Mouse (Mus musculus): ENCODE measurements at regions not wholly inside any gene's neighbourhood (a gene's known extent, or its start where the extent isn't known, plus 50 kb on each side); places are given as distances from the start of the nearest gene placed in this dataset.
A peak's percentile ranks its signal among the peaks of the same experiment; 100 is the strongest.

DNA sequence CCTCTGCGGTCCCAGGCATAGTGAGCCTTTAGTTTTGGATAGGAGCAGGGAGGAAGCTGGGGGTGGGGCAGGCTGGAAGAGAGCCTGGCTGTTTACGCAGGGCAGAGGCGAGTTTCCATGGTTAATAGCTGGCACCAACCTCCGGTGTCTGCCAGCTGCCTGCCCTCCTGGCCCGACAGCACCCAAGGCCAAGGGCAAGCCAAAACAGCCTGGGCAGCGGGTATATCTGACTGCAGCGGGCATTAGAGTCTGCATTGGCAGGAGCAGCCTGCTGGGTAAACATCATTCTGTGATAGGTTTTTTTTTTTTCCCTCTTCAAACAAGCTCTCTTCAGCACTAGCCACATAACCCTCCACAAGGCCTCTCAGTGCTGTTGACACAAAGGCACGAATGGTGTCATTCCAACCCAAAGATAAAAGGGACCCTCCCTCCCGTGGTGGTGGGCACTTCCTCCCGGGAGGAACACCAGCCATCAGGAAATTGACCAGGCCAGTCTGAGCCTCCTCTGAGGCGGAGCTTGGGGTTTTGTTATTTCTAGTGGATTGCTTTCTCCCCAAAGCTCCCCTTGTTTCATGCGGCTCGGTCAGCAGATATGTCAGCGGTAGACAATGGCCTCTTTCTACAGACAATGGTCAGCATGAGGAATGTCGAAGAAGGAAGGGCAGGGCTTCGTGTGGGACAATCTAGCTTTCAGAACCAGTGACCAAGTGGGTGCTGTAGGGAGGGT, 131.4 kb downstream of the Mycn start:
- DNase-seq (ENCODE audit: low spot score), result peak; percentile 54
- WGBS, result 5% methylated on average over 16 of the region's 16 CpGs
- Histone ChIP-seq H3K27me3 (ENCODE audit: low read depth, poor library complexity, severe bottlenecking) (no peaks in the 10 kb centered on the region), H3K9me3 (replicated peaks) (no peaks in the 10 kb centered on the region), H3K36me3 (no peaks in the 10 kb centered on the region), H3K4me3 (peak overlapping the region; percentile 31), H3K27ac (peak overlapping the region; percentile 80), H3K4me1 (peaks cover 46% of the 10 kb centered on the region)

DNA sequence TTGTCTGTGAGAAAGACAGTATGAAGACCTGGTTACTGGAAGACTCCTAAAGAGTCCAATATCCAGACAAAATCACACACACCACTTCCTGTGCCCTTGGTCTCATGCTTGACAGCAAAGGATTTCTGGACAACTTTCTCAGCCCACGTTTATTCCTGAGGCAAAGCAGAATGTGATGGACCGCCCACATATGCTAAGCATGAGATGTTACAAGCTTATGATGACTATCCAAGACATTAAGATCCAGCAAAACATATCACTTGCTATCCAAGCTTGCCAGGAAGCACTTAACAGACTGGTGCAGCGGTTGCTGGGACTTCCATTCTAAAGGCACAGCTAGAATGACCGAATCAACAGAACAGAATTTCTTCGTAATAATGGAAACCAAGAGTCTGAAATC, 133.6 kb downstream of the Mycn start:
- peaks cover 34% of the 10 kb centered on the region for H3K4me1 ChIP-seq
- H3K27me3 ChIP-seq (ENCODE audit: low read depth, poor library complexity, severe bottlenecking), result no peaks in the 10 kb centered on the region
- DNase-seq (ENCODE audit: low spot score), result no peak
- WGBS, result 92% methylated on average over 5 of the region's 5 CpGs
- no peak overlapping the region for H3K4me3 ChIP-seq
- no peaks in the 10 kb centered on the region for H3K36me3 ChIP-seq
- no peak overlapping the region for H3K27ac ChIP-seq
- H3K9me3 ChIP-seq (replicated peaks), result no peaks in the 10 kb centered on the region

- 68% methylated on average over 2 of the region's 2 CpGs for WGBS
- Histone ChIP-seq H3K9me3 (replicated peaks) (no peaks in the 10 kb centered on the region), H3K36me3 (no peaks in the 10 kb centered on the region), H3K27ac (no peak overlapping the region), H3K4me1 (peaks cover 14% of the 10 kb centered on the region), H3K27me3 (ENCODE audit: low read depth, poor library complexity, severe bottlenecking) (no peaks in the 10 kb centered on the region), H3K4me3 (no peak overlapping the region)
- DNase-seq (ENCODE audit: low spot score), result no peak
Measured at GRCm38 (mm10) chr12:12803602-12804001, 138.1 kb downstream of the Mycn start.

DNA sequence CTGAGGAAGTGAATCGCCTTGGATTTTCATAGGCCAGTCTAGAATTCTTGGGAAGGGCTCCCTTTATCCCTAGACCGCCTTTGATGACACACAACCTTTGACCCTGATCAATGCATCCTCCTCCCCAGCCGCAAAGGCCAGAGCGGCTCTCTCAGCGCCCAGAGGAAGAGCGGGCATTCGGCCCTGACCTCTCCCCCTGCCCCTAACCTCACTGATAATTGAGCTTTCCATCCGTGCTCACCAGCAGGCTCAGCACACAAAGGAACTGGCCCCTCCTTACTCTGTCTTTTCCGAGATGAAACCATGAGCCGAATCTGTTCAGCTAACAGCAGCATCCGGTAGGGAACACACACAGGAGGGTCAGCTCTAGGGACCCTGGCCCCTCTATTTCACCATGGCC, 139.3 kb downstream of the Mycn start:
- no peaks in the 10 kb centered on the region for H3K36me3 ChIP-seq
- no peaks in the 10 kb centered on the region for H3K27me3 ChIP-seq (ENCODE audit: low read depth, poor library complexity, severe bottlenecking)
- H3K4me1 ChIP-seq, result peaks cover 14% of the 10 kb centered on the region
- H3K9me3 ChIP-seq (replicated peaks), result no peaks in the 10 kb centered on the region
- H3K4me3 ChIP-seq, result no peak overlapping the region
- 11% methylated on average over 11 of the region's 11 CpGs for WGBS
- no peak for DNase-seq (ENCODE audit: low spot score)
- H3K27ac ChIP-seq, result peak overlapping the region; percentile 23; the same call in 1 of the 2 replicates

DNA sequence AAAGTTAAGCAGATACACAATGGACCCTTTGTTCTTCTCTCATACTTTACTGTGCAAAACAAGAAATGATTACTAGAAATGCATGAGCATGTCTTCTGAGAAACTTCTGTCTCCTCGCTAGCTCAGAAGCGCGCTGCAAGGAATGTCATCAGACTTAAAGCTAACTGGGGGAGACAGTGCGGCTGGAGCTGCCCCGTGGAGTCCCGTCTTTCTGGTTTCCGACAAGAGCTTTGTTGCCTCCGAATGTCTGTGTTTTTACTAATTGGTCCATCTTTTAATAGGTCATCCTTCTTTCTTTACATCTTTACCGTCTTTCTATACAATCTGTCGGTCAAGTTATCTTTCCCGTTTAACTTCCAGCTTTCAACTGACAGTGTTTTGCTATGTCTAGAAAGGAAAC, 140.0 kb downstream of the Mycn start:
- H3K4me1 ChIP-seq, result peaks cover 17% of the 10 kb centered on the region
- no peaks in the 10 kb centered on the region for H3K9me3 ChIP-seq (replicated peaks)
- no peak for DNase-seq (ENCODE audit: low spot score)
- no peak overlapping the region for H3K27ac ChIP-seq
- WGBS, result 77% methylated on average over 11 of the region's 11 CpGs
- H3K27me3 ChIP-seq (ENCODE audit: low read depth, poor library complexity, severe bottlenecking), result no peaks in the 10 kb centered on the region
- H3K4me3 ChIP-seq, result no peak overlapping the region
- no peaks in the 10 kb centered on the region for H3K36me3 ChIP-seq

DNA sequence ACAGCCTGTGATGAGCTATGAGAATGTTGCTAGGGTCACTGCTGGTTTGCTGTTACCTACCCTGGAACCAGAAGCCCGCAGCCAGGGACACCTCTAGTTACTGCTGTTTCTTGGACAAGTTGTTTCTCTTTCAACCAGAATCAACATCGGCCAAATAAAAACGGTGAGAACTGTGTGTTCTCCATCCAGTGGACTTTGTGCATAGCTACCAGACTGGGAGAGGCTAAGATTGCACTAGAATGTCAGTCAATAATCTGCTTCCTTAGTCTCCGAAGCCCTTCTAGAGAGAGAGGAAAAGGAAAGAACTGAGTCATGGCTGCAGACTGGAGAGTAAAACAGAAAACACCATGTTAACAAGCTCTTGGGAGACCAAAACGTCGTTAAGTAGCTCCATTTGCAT, 141.6 kb downstream of the Mycn start:
- Histone ChIP-seq H3K27ac (no peak overlapping the region), H3K27me3 (ENCODE audit: low read depth, poor library complexity, severe bottlenecking) (no peaks in the 10 kb centered on the region), H3K4me3 (no peak overlapping the region), H3K9me3 (replicated peaks) (no peaks in the 10 kb centered on the region), H3K4me1 (peaks cover 15% of the 10 kb centered on the region), H3K36me3 (no peaks in the 10 kb centered on the region)
- DNase-seq (ENCODE audit: low spot score), result no peak
- WGBS, result 93% methylated on average over 6 of the region's 6 CpGs

DNA sequence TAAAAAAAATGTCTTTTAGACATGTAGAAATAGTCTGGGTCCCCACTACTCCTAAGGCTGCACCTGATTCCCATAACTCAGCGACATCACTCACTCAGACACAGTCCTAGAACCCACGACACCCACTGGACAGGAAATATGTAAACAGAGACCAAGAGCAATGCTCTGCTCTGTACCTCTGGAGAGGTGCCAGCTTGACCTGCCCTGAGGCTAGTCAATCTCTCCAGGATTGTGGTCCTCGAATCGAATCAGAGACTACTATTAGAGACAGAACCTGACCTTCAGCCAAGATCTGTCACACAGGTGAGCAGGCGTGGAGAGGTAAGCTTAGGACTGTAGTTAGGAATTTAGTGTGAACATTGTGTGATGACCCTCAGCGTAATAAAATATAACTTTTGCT, 152.7 kb downstream of the Mycn start:
- no peak overlapping the region for H3K27ac ChIP-seq
- WGBS, result 63% methylated on average over 6 of the region's 6 CpGs
- H3K27me3 ChIP-seq (ENCODE audit: low read depth, poor library complexity, severe bottlenecking), result 0 out of 2 replicates have a peak, but pooled peaks cover 14% of the 10 kb centered on the region
- no peaks in the 10 kb centered on the region for H3K9me3 ChIP-seq (replicated peaks)
- DNase-seq (ENCODE audit: low spot score), result no peak
- H3K4me3 ChIP-seq, result no peak overlapping the region
- H3K4me1 ChIP-seq, result peaks cover 63% of the 10 kb centered on the region
- no peaks in the 10 kb centered on the region for H3K36me3 ChIP-seq

DNA sequence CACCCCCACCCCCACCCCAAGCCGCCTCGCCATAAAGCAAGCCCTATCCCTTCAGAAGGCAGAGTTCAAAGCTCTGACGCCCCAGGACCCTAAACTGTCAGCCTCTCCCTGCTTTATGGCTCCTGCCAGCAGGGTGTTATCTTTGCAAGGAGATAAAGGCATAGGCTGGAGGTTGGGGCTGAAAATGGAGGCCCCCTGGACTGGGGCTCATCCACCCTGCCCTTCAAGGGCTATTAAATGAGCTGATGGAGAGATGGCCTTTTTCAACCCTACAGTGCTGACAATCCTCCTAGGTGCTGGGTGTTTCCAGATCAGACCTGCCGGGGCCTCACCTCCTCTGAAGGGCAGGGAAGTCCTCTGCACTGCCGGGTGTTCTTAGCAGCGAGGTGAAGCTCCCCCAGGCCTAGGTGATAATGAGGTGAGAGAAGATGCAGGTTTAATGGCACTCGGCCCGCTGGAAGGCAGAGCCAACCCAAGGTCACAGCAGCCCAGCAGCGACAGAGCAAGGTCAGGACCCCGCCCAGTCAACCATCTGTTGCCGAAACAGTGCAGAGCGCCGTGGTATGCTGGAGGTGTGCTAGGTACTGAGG, 153.4 kb downstream of the Mycn start:
- H3K27ac ChIP-seq, result peak overlapping the region; percentile 69
- WGBS, result 3% methylated on average over 13 of the region's 13 CpGs
- peak overlapping the region; percentile 32 for H3K4me3 ChIP-seq
- H3K27me3 ChIP-seq (ENCODE audit: low read depth, poor library complexity, severe bottlenecking), result 0 out of 2 replicates have a peak, but pooled peaks cover 14% of the 10 kb centered on the region
- peaks cover 66% of the 10 kb centered on the region for H3K4me1 ChIP-seq
- H3K9me3 ChIP-seq (replicated peaks), result no peaks in the 10 kb centered on the region
- peak; percentile 66 for DNase-seq (ENCODE audit: low spot score)
- no peaks in the 10 kb centered on the region for H3K36me3 ChIP-seq

- Histone ChIP-seq H3K4me1 (peaks cover 63% of the 10 kb centered on the region), H3K4me3 (peak overlapping the region; percentile 32), H3K27me3 (ENCODE audit: low read depth, poor library complexity, severe bottlenecking) (0 out of 2 replicates have a peak, but pooled peaks cover 14% of the 10 kb centered on the region), H3K36me3 (no peaks in the 10 kb centered on the region), H3K9me3 (replicated peaks) (no peaks in the 10 kb centered on the region), H3K27ac (peak overlapping the region; percentile 69)
- 2% methylated on average over 19 of the region's 19 CpGs for WGBS
- peak; percentile 62 for DNase-seq (ENCODE audit: low spot score)
Measured at GRCm38 (mm10) chr12:12787608-12788262, 154.0 kb downstream of the Mycn start.

DNA sequence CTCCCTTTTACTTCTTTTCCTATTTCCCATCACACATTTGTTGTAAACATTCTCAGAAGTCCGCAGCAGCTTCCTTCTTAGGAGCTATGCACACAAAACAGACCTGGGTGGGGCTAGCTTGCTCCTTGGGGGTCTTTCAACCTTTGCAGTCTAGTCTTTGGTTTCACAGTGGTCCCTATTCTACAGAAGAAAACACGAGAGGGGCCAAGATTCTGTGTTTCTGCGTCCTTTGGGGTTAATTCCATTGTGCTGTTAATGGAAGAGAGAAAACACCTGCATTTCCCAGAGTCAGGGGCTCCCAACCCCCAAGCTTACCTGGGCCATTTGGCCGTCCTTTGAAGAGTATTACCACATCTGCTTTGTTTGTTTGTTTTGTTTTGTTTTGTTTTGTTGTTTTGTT, 154.6 kb downstream of the Mycn start:
- 0 out of 2 replicates have a peak, but pooled peaks cover 14% of the 10 kb centered on the region for H3K27me3 ChIP-seq (ENCODE audit: low read depth, poor library complexity, severe bottlenecking)
- no peak overlapping the region; the same call in 1 of the 2 replicates for H3K27ac ChIP-seq
- no peaks in the 10 kb centered on the region for H3K36me3 ChIP-seq
- peaks cover 57% of the 10 kb centered on the region for H3K4me1 ChIP-seq
- no peaks in the 10 kb centered on the region for H3K9me3 ChIP-seq (replicated peaks)
- 14% methylated on average over 4 of the region's 4 CpGs for WGBS
- no peak for DNase-seq (ENCODE audit: low spot score)
- no peak overlapping the region for H3K4me3 ChIP-seq

DNA sequence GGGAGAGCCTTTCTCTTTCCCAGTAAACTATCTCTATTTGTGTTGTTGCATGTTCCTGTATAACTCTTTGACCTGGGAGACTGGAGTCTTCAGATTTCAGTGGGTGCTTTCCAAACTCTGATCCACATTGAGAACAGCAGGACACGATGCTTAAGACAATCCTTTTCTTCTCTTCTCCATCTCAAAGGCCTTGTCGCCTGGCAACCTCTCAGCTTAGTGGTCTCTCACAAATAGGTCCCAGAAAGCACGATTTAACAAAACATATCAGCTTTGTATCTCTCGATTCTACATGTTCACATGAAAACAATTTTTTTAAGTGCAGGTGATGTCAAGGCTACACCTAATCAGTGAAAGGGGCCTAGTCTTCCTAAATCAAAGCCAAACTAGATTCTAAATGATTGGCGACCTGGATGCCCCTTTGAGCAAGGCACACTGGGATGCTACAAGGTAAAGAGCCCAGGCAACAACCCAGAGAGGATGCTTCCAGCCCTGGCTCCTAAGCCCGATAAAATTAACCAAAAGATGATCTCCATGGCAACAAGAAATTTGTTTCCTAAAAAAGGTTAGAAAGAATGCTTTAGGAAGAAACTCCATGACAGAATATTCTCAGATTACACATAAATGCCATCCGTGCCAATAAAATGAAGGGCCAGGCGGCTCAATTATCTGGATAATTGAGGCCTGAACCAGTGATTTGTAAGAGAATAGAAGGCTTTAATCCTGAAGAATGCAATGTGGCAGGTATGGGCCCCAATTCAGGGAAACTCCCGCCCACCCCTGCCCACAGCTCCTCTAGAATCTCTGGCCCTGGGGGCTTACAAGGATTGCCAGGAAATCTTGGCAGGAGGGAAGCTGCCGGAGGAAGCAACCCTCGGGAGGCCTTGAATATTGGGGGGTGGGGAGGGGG, 157.8 kb downstream of the Mycn start:
- H3K4me1 ChIP-seq, result peaks cover 41% of the 10 kb centered on the region
- peak overlapping the region; percentile 30; the same call in 1 of the 2 replicates for H3K27ac ChIP-seq
- no peak overlapping the region for H3K4me3 ChIP-seq
- WGBS, result 29% methylated on average over 11 of the region's 11 CpGs
- no peak for DNase-seq (ENCODE audit: low spot score)
- H3K9me3 ChIP-seq (replicated peaks), result no peaks in the 10 kb centered on the region
- 0 out of 2 replicates have a peak, but pooled peaks cover 14% of the 10 kb centered on the region for H3K27me3 ChIP-seq (ENCODE audit: low read depth, poor library complexity, severe bottlenecking)
- H3K36me3 ChIP-seq, result no peaks in the 10 kb centered on the region

- Histone ChIP-seq H3K27me3 (ENCODE audit: low read depth, poor library complexity, severe bottlenecking) (0 out of 2 replicates have a peak, but pooled peaks cover 7% of the 10 kb centered on the region), H3K4me1 (peaks cover 17% of the 10 kb centered on the region), H3K9me3 (replicated peaks) (no peaks in the 10 kb centered on the region), H3K4me3 (no peak overlapping the region), H3K36me3 (no peaks in the 10 kb centered on the region), H3K27ac (no peak overlapping the region)
- WGBS, result 94% methylated on average over 5 of the region's 5 CpGs
- DNase-seq (ENCODE audit: low spot score), result no peak
Measured at GRCm38 (mm10) chr12:12781526-12781925, 160.2 kb downstream of the Mycn start.
